Mouse (Mus musculus) gastrocnemius, postnatal 14 days (tissue): ENCODE data around the gene Tmbim7. TPM values are rescaled to one million over a fixed set of nuclear protein-coding genes. Genes with fewer than 3 reads are reported as not detected.

Source experiments
- microRNA-seq, 2 experiments: library from miRNA; unstranded; fragments of <30 nt; microRNA quantifications; one replicate each; pipeline ENCODE4 v1.2.0; 2021
- total RNA-seq, 2 experiments: library from RNA; stranded (reverse); gene quantifications; 2 replicates each; pipeline ENCODE4 v1.2.3; 2021

Tmbim7 gene
- total RNA-seq, 2 experiments from 2014 or later = not detected

Small RNA genes lying within 50 kb of the gene (microRNA-seq; reads per million reads assigned to microRNA genes)
- gene Gm22926 (0 reads per million in 2 experiments), gene Gm26238 (0 reads per million in 2 experiments)

Other genes starting within 250 kb of the Tmbim7 start
- gene Fam133b, start 107.3 kb upstream of the Tmbim7 start, total RNA-seq = 10 to 100 TPM; 12.6 to 14.2 TPM
- 1 to 10 TPM; 3.6 TPM for gene 1700109H08Rik, start 79.6 kb upstream of the Tmbim7 start, total RNA-seq
- gene Pex1, start 55.1 kb upstream of the Tmbim7 start, total RNA-seq = 1 to 10 TPM; 5.6 to 7.4 TPM
- 1 to 10 TPM; 4.8 to 5.8 TPM for gene Rbm48, start 54.6 kb upstream of the Tmbim7 start, total RNA-seq
- 10 to 100 TPM; 63.6 to 70.5 TPM for gene Gatad1, start 6.0 kb downstream of the Tmbim7 start, total RNA-seq
- gene Ankib1, start 151.7 kb downstream of the Tmbim7 start, total RNA-seq = 10 to 100 TPM; 18.2 to 19.0 TPM
- gene Krit1, start 152.0 kb downstream of the Tmbim7 start, total RNA-seq = 10 to 100 TPM; 14.5 to 15.3 TPM
- gene Lrrd1, start 194.0 kb downstream of the Tmbim7 start, total RNA-seq = not detected
- gene Mterf1a, start 242.8 kb downstream of the Tmbim7 start, total RNA-seq = 1 to 10 TPM; 1.3 to 1.7 TPM